Mouse (Mus musculus) lung, postnatal 4 days (tissue): ENCODE measurements around the gene Ubl4b.

Experiments
- DNase-seq, 2 experiments: peaks; one replicate each; pipeline ENCODE4 v3.0.0; 2021

The Ubl4b gene

GRCm38 (mm10) chr3:107517631-107518108 lies 37.2 kb downstream of the Ubl4b start, which contains the start of gene Slc6a17:
Gene Slc6a17, minus strand, starts transcription at chr3:107518018.
- DNase-seq = peak; percentile 33 to 49

GRCm38 (mm10) chr3:107516776-107517630 lies 37.9 kb downstream of the Ubl4b start:
- DNase-seq = no peak

DNA sequence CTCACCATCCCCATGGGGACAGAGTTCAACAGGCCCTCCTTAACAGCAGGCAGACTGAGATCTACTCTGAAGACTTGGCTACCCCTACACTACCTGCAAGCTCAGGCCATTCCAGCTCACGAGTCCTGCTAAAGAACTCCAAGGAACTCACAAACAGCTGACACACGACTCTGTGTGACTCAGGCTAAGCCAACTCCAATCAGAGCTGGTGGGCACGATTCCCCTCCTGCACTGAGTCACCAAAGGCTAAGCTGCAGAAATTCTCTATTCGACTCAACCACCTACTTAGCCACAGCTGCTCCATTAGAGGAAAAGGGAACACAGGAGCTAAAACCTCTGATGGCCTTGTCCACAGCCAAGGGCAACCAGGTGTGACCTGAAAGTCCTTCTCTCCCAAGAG lies 38.9 kb downstream of the Ubl4b start:
- no peak for DNase-seq

GRCm38 (mm10) chr3:107511416-107511815 lies 43.5 kb downstream of the Ubl4b start:
- no peak for DNase-seq

- DNase-seq = no peak
Measured at GRCm38 (mm10) chr3:107508696-107509095, 46.2 kb downstream of the Ubl4b start.

GRCm38 (mm10) chr3:107507966-107508365 lies 46.9 kb downstream of the Ubl4b start:
- no peak for DNase-seq

DNA sequence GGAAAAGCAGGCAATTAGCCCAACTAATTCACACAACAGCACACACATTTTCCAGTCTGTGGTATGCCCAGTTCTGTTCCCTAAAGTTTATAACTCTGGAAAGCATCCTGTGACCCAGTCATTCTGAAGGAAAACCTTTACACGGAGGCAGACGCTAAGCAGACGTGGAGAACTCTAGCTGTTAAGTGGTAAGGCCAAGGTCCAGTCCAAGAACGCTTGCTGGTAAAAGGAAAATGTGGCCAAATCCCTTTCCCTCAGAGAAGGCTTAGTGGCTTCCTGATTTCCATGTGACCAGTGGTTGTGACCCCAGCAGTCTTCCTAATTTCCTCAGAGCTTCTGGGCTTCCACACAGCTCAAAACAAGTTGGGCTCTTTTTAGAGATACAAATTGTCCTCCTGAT lies 48.3 kb downstream of the Ubl4b start:
- no peak for DNase-seq

DNA sequence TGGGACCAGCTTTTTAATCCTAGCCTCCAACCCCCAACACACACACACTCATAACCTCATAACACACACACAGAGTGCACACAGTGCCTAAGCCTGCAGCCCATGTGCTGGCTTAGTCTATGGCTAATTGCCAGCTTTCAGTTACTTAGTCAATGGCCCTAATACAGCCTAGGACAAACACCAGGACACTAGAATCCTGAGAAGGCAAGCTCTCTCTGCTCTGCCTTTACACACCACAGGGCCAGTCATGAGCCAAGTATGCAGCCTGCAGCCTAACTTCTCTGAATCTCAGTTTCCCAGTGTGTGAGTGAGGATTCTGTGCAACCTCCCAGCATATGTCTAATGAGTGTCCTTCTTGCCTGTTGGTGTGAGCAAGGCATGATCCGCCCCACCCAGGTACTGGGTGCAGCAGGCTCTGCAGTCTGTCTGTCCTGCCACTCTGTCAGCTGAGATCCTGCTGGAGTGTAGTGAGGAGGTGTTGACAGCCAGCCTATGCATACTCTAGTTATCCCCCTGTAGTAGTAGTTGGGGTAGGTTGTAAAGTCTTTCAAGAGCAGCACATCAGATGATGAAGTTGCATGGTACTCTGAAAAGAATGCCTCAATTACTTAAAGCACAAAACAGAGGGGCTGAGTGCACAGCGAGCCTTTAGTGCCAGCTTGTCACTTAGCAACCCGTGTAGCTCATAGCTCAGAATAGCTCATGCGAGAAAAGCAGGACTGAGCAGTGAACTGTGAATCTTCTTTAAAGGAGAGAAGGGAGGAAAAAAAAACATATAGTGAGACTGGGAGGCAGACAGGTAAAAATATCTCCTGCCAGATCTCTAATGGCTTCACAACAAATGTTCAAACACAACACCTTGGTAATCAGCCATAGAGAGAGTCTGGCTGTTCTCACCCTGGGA lies 49.2 kb downstream of the Ubl4b start:
- DNase-seq = no peak

GRCm38 (mm10) chr3:107504542-107504941 lies 50.3 kb downstream of the Ubl4b start:
- no peak for DNase-seq

DNA sequence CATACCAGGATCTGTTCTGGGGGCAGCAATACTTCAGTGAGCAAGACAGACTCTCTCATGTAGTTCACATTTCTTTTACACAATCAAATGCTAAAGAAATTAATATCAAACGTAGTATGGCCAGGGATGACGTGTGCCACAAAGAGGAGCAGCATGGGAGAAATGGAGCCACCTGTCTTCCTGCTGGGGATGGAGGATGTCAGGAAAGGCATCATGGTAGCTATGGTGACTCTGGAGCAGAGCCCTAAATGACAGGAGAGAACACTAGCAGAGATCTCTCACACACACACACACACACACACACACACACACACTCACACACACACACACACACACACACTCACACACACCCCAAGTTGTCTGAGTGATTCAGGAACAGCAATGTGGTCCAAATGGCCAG lies 51.2 kb downstream of the Ubl4b start:
- no peak for DNase-seq
